Mouse (Mus musculus) megakaryocyte-erythroid progenitor cell, adult 5-6 weeks (primary cell): ENCODE results near the gene Gm5861. TPM values are rescaled to one million over a fixed set of nuclear protein-coding genes. Genes with fewer than 3 reads are reported as not detected.
"Not testable (repeated sequence)": the region's sequence is repeated elsewhere in the genome, so short reads cannot be mapped to it uniquely, and the experiment has no call there.

Experiments
- ATAC-seq: replicated peaks from 2 replicates; pipeline ENCODE4 v1.8.0; 2016; ENCODE audit warnings: mild to moderate bottlenecking, inconsistent platforms; ENCODE audit not compliant: severe bottlenecking, poor library complexity, low FRiP score, low TSS enrichment
- total RNA-seq, 2 experiments: library from RNA; stranded (forward) in 1 of 2; stranded (reverse) in 1 of 2; fragments of 200-1000, 215-1000 nt in 1 of 2; fragments of >200 nt in 1 of 2; fragmentation: Nextera tagmentation in 1 of 2; gene quantifications; 2 replicates each; pipeline ENCODE4 v1.2.3; 2014 to 2017

The Gm5861 gene
- total RNA-seq (2014; fragmentation: Nextera tagmentation) (not detected in 2 replicates), total RNA-seq (2017) (not detected in 2 replicates)

DNA sequence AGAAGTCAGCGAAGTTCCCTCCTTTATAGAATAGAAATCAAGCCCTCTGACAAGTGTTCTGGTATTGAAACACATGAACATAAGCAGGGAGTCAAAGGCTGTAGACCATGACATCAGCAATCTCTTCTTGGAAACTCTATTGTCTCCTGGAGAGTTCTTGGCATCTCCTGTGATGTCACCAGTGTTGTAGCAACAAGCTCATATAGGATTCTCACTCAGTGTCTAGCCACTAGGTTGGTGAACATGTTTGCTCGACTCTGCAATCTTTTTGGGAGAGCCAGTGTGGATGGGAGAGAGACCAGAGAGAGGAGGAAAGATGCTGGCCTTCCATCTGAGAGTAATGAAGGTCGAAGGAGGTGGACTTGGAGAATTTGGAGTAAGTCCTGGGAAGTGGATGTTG, at the start of gene Gm5861:
TSS of gene Gm5861 (plus strand) at position 301 of the 400 bp plus-strand sequence.
- ATAC-seq, result not testable (repeated sequence)

GRCm38 (mm10) chr5:11138031-11138430, 44.8 kb upstream of the Gm5861 start:
- not testable (repeated sequence) for ATAC-seq

Other genes starting within 250 kb of the Gm5861 start
- gene Gm8871, start 235.3 kb upstream of the Gm5861 start, total RNA-seq (2014; fragmentation: Nextera tagmentation), result not detected in 2 replicates
- gene Gm8871, start 235.3 kb upstream of the Gm5861 start, total RNA-seq (2017), result not detected in 2 replicates
- gene Gm8857, start 235.3 kb upstream of the Gm5861 start, total RNA-seq (2014; fragmentation: Nextera tagmentation), result not detected in 2 replicates
- gene Gm8857, start 235.3 kb upstream of the Gm5861 start, total RNA-seq (2017), result not detected in 2 replicates
- gene Gm8879, start 55.4 kb upstream of the Gm5861 start, total RNA-seq (2014; fragmentation: Nextera tagmentation), result not detected in 2 replicates
- gene Gm8879, start 55.4 kb upstream of the Gm5861 start, total RNA-seq (2017), result not detected in 2 replicates
- gene Gm8890, start 73.0 kb downstream of the Gm5861 start, total RNA-seq (2014; fragmentation: Nextera tagmentation), result not detected in 2 replicates
- not detected in 2 replicates for gene Gm8890, start 73.0 kb downstream of the Gm5861 start, total RNA-seq (2017)
- gene Speer1, start 158.4 kb downstream of the Gm5861 start, total RNA-seq (2014; fragmentation: Nextera tagmentation), result not detected in 2 replicates
- gene Speer1, start 158.4 kb downstream of the Gm5861 start, total RNA-seq (2017), result not detected in 2 replicates
- not detected in 2 replicates for gene Gm8897, start 233.3 kb downstream of the Gm5861 start, total RNA-seq (2014; fragmentation: Nextera tagmentation)
- not detected in 2 replicates for gene Gm8897, start 233.3 kb downstream of the Gm5861 start, total RNA-seq (2017)